Mouse (Mus musculus): Measurements from ENCODE around the gene Psma4.

DNA sequence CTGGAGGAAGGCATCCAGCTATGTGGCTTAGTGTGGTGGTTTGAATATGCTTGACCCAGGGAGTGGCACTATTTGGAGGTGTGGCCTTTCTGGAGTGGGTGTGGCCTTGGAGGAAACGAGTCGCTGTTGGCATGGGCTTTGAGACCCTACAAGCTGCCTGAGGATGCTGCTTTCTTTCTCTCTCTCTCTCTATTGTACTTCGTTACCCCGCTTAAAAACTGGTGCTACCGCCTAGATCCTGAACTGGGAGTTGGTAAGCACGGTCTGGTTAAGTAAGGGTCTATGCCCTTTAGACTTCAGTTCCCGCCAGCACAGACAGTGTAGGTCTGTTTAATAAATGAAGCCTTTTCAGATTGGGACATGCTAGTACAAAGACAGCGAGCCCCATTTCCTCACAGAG lies 34.2 kb upstream of the Psma4 start:
- TF ChIP-seq HCFC1 (IDR thresholded peaks at IDR 0.05; ENCODE audit: borderline replicate concordance, insufficient read depth, low read length) (no peak), CHD2 (IDR thresholded peaks at IDR 0.05; ENCODE audit: low read depth, low read length) (no peak)

Measured in ES-E14 (cell line).